Mouse (Mus musculus) T-helper 17 cell (primary cell): ENCODE data around the gene Prss36.
"Not testable (repeated sequence)": the region's sequence is repeated elsewhere in the genome, so short reads cannot be mapped to it uniquely, and the experiment has no call there.

Source experiments
- in situ Hi-C, 2 experiments: fragments of 300-600 bp; cut with MboI, MseI; formaldehyde crosslinking; loops; 1 replicate in 1 of 2; 2 replicates in 1 of 2; pipeline ENCODE4 v1.15.1; 2025; ENCODE audit warnings: high pct_unique_total_duplicates in 2 of 2

Prss36 gene

GRCm38 (mm10) chr7:127903971-127904796 is 42.3 kb downstream of the Prss36 start, which contains the start of gene Bckdk:
Bckdk (plus strand) TSS chr7:127904082.
- in situ Hi-C loops = no loop called here

- in situ Hi-C loops = no loop called here
These were observed 44.8 kb downstream of the Prss36 start for GRCm38 (mm10) chr7:127901772-127902171.

GRCm38 (mm10) chr7:127899997-127900396 is 46.5 kb downstream of the Prss36 start:
- in situ Hi-C loops = no loop called here

GRCm38 (mm10) chr7:127898179-127898956 is 48.2 kb downstream of the Prss36 start:
- in situ Hi-C loops = no loop called here

GRCm38 (mm10) chr7:127897542-127897941 is 49.0 kb downstream of the Prss36 start:
- in situ Hi-C loops = no loop called here

GRCm38 (mm10) chr7:127896384-127896783 is 50.1 kb downstream of the Prss36 start:
- in situ Hi-C loops = no loop called here

- in situ Hi-C loops = not testable (repeated sequence)
These were observed 50.6 kb downstream of the Prss36 start for GRCm38 (mm10) chr7:127895891-127896290.

GRCm38 (mm10) chr7:127895442-127895841 is 51.1 kb downstream of the Prss36 start, which contains the start of the genes Gm21974 and Vkorc1:
Gm21974 (minus strand) TSS chr7:127895454.
Vkorc1 (minus strand) TSS chr7:127895617.
- in situ Hi-C loops = no loop called here

- in situ Hi-C loops = no loop called here
These were observed 52.0 kb downstream of the Prss36 start for GRCm38 (mm10) chr7:127894480-127894879.

- in situ Hi-C loops = no loop called here
These were observed 55.7 kb downstream of the Prss36 start, which contains the start of gene Prss53 for GRCm38 (mm10) chr7:127890798-127891197. Prss53 (minus strand) TSS chr7:127890970.

- in situ Hi-C loops = no loop called here
These were observed 57.7 kb downstream of the Prss36 start for GRCm38 (mm10) chr7:127888821-127889220.

GRCm38 (mm10) chr7:127887781-127888180 is 58.7 kb downstream of the Prss36 start:
- in situ Hi-C loops = no loop called here

- in situ Hi-C loops = no loop called here
These were observed 59.3 kb downstream of the Prss36 start for GRCm38 (mm10) chr7:127887191-127887590.

GRCm38 (mm10) chr7:127886551-127886950 is 60.0 kb downstream of the Prss36 start:
- in situ Hi-C loops = no loop called here

- in situ Hi-C loops = no loop called here
These were observed 60.6 kb downstream of the Prss36 start for GRCm38 (mm10) chr7:127885951-127886350.
